Mouse (Mus musculus): ENCODE measurements around the gene Ptprg. TPM values are rescaled to one million over a fixed set of nuclear protein-coding genes. Genes with fewer than 3 reads are reported as not detected.
A peak's percentile ranks its signal among the peaks of the same experiment; 100 is the strongest.

The Ptprg gene
- polyA plus RNA-seq (2015; fragmentation: Nextera tagmentation; extraction: Ambion mirVana) = 46.8 and 48.1 TPM in 2 replicates

GRCm38 (mm10) chr14:11553273-11553665 lies at the start of gene Ptprg:
Ptprg (plus strand) TSS chr14:11553532.
- Histone ChIP-seq H3K36me3 (no peaks in the 10 kb centered on the region), H3K4me2 (peak within 1 kb of the TSS; percentile 84), H3K4me1 (replicated peaks) (peaks cover 28% of the 10 kb centered on the region), H3K4me3 (peak within 1 kb of the TSS; percentile 66), H3K9me3 (no peaks in the 10 kb centered on the region), H3K27ac (replicated peaks) (peak within 1 kb of the TSS; percentile 95), H3K27me3 (no peaks in the 10 kb centered on the region), H3K9ac (peak within 1 kb of the TSS; percentile 92)
- WGBS = under 1% methylated on average over 29 of the region's 40 CpGs
- ATAC-seq (ENCODE audit: low FRiP score, low read depth) = peak; percentile 89

- Histone ChIP-seq H3K4me2 (no peak overlapping the region), H3K36me3 (no peaks in the 10 kb centered on the region), H3K27ac (replicated peaks) (no peak overlapping the region), H3K4me1 (replicated peaks) (no peaks in the 10 kb centered on the region), H3K9me3 (no peaks in the 10 kb centered on the region), H3K27me3 (no peaks in the 10 kb centered on the region), H3K4me3 (no peak overlapping the region), H3K9ac (no peak overlapping the region)
- 65% methylated on average over 7 of the region's 7 CpGs for WGBS
- no peak for ATAC-seq (ENCODE audit: low FRiP score, low read depth)
These were observed 49.4 kb upstream of the Ptprg start for GRCm38 (mm10) chr14:11503803-11504365.

GRCm38 (mm10) chr14:11510173-11510572 lies 43.2 kb upstream of the Ptprg start:
- Histone ChIP-seq H3K4me2 (no peak overlapping the region), H3K4me3 (no peak overlapping the region), H3K9ac (no peak overlapping the region), H3K4me1 (replicated peaks) (no peaks in the 10 kb centered on the region), H3K27ac (replicated peaks) (no peak overlapping the region), H3K36me3 (no peaks in the 10 kb centered on the region), H3K27me3 (no peaks in the 10 kb centered on the region), H3K9me3 (no peaks in the 10 kb centered on the region)
- ATAC-seq (ENCODE audit: low FRiP score, low read depth) = no peak
- 64% methylated on average over 1 of the region's 1 CpGs for whole genome bisulfite sequencing

- Histone ChIP-seq H3K36me3 (no peaks in the 10 kb centered on the region), H3K9me3 (no peaks in the 10 kb centered on the region), H3K4me2 (no peak overlapping the region), H3K4me3 (no peak overlapping the region), H3K27ac (replicated peaks) (no peak overlapping the region), H3K4me1 (replicated peaks) (no peaks in the 10 kb centered on the region), H3K27me3 (no peaks in the 10 kb centered on the region), H3K9ac (no peak overlapping the region)
- WGBS = 93% methylated on average over 2 of the region's 2 CpGs
- no peak for ATAC-seq (ENCODE audit: low FRiP score, low read depth)
These were observed 34.2 kb upstream of the Ptprg start for GRCm38 (mm10) chr14:11519171-11519570.

DNA sequence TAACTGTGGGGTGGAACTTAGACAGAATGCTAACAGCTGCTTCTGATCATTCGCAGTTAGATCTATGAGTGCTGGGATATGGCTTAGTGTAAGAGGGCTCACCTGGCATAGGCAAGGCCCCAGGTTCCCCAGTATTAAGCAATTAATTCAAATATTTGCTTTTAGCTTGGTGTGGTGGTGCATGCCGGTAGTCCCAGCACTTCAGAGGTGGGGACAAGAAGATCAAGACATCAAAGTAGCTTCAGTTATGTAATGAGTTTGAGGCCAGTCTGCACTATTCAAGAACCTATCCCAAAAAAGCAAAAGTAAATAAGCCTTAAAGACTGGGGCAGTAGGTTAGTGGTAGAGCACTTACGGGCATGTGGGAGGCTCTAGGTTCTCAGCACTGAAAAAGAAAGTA lies 30.3 kb upstream of the Ptprg start:
- H3K4me2 ChIP-seq = no peak overlapping the region
- H3K4me1 ChIP-seq (replicated peaks) = no peaks in the 10 kb centered on the region
- no peaks in the 10 kb centered on the region for H3K27me3 ChIP-seq
- H3K9me3 ChIP-seq = no peaks in the 10 kb centered on the region
- ATAC-seq (ENCODE audit: low FRiP score, low read depth) = no peak
- H3K36me3 ChIP-seq = no peaks in the 10 kb centered on the region
- H3K9ac ChIP-seq = no peak overlapping the region
- WGBS = 97% methylated on average over 3 of the region's 3 CpGs
- H3K4me3 ChIP-seq = no peak overlapping the region
- no peak overlapping the region for H3K27ac ChIP-seq (replicated peaks)

DNA sequence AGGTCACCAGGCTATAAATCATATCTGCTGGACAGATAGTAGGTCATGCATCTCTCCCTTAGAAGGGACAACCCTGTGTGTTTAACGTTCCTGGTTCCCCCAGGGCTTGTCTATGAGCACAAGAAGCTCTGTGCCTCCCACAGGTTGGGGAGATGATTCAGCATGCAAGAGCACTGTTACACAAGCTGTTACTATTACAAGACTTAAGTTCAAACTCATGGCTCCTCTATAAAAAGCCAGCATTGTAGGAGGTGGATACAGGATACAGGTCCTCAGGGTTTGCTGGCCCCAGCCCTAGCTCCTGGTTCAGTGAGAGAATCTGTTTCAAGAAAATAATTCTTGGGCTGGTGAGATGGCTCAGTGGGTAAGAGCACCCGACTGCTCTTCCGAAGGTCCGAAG lies 23.7 kb upstream of the Ptprg start:
- no peak overlapping the region for H3K4me2 ChIP-seq
- no peak overlapping the region for H3K9ac ChIP-seq
- no peak overlapping the region for H3K4me3 ChIP-seq
- no peaks in the 10 kb centered on the region for H3K36me3 ChIP-seq
- no peaks in the 10 kb centered on the region for H3K27me3 ChIP-seq
- no peak overlapping the region for H3K27ac ChIP-seq (replicated peaks)
- WGBS = 88% methylated on average over 4 of the region's 4 CpGs
- peaks cover 9% of the 10 kb centered on the region; the same call in 1 of the 2 replicates for H3K4me1 ChIP-seq (replicated peaks)
- H3K9me3 ChIP-seq = no peaks in the 10 kb centered on the region
- ATAC-seq (ENCODE audit: low FRiP score, low read depth) = no peak

GRCm38 (mm10) chr14:11534456-11534855 lies 18.9 kb upstream of the Ptprg start:
- Histone ChIP-seq H3K9me3 (no peaks in the 10 kb centered on the region), H3K9ac (no peak overlapping the region), H3K4me1 (replicated peaks) (peaks cover 9% of the 10 kb centered on the region; the same call in 1 of the 2 replicates), H3K4me2 (no peak overlapping the region), H3K4me3 (no peak overlapping the region), H3K27me3 (no peaks in the 10 kb centered on the region), H3K27ac (replicated peaks) (no peak overlapping the region), H3K36me3 (no peaks in the 10 kb centered on the region)
- 20% methylated on average over 1 of the region's 1 CpGs for WGBS
- ATAC-seq (ENCODE audit: low FRiP score, low read depth) = 0 out of 2 replicates have a peak, but pooled peaks have one; percentile 23

DNA sequence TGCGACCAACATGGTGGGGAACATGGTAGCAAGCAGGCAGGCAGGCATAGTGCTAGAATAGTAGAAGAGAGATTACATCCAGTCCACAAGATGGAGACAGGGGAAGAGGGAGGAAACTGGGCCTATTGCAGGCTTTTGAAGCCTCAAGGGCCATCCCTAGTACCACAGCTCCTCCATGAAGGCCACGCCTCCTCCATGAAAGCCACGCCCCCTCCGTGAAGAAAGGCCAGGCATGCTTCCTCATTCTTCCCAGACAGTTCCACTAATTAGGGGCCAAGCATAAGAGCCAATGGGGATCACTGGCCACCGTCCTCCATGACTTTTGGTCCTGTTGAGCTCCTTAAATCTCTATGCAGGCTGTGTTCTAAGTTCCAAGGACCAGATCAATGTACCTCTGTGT lies 17.2 kb upstream of the Ptprg start:
- Histone ChIP-seq H3K4me2 (no peak overlapping the region), H3K9me3 (no peaks in the 10 kb centered on the region), H3K9ac (no peak overlapping the region), H3K4me1 (replicated peaks) (peaks cover 5% of the 10 kb centered on the region; the same call in 1 of the 2 replicates), H3K36me3 (no peaks in the 10 kb centered on the region), H3K27ac (replicated peaks) (no peak overlapping the region), H3K27me3 (no peaks in the 10 kb centered on the region), H3K4me3 (no peak overlapping the region)
- WGBS = 84% methylated on average over 5 of the region's 5 CpGs
- no peak for ATAC-seq (ENCODE audit: low FRiP score, low read depth)

- Histone ChIP-seq H3K4me2 (peak overlapping the region; percentile 84), H3K27ac (replicated peaks) (no peak overlapping the region; the same call in 1 of the 2 replicates), H3K4me3 (peak overlapping the region; percentile 66), H3K9me3 (no peaks in the 10 kb centered on the region), H3K36me3 (no peaks in the 10 kb centered on the region), H3K4me1 (replicated peaks) (peaks cover 16% of the 10 kb centered on the region), H3K9ac (no peak overlapping the region; the same call in 1 of the 2 replicates), H3K27me3 (no peaks in the 10 kb centered on the region)
- WGBS = 25% methylated on average over 11 of the region's 11 CpGs
- ATAC-seq (ENCODE audit: low FRiP score, low read depth) = no peak
These were observed 1.4 kb upstream of the Ptprg start for GRCm38 (mm10) chr14:11551892-11552291.

- ATAC-seq (ENCODE audit: low FRiP score, low read depth) = peak; percentile 20; the same call in 1 of the 2 replicates
- H3K27ac ChIP-seq (replicated peaks) = peak overlapping the region; percentile 95
- no peaks in the 10 kb centered on the region for H3K27me3 ChIP-seq
- H3K4me3 ChIP-seq = peak overlapping the region; percentile 66
- H3K4me2 ChIP-seq = peak overlapping the region; percentile 84
- H3K4me1 ChIP-seq (replicated peaks) = peaks cover 22% of the 10 kb centered on the region
- H3K9me3 ChIP-seq = no peaks in the 10 kb centered on the region
- under 1% methylated on average over 33 of the region's 33 CpGs for WGBS
- H3K9ac ChIP-seq = peak overlapping the region; percentile 74
- H3K36me3 ChIP-seq = no peaks in the 10 kb centered on the region
These were observed 635 bp upstream of the Ptprg start for GRCm38 (mm10) chr14:11552521-11553272.

- Histone ChIP-seq H3K9me3 (no peaks in the 10 kb centered on the region), H3K36me3 (no peaks in the 10 kb centered on the region), H3K4me3 (peak overlapping the region; percentile 66), H3K4me2 (peak overlapping the region; percentile 84), H3K27me3 (no peaks in the 10 kb centered on the region), H3K4me1 (replicated peaks) (peaks cover 31% of the 10 kb centered on the region), H3K27ac (replicated peaks) (peak overlapping the region; percentile 95), H3K9ac (peak overlapping the region; percentile 92)
- under 1% methylated on average over 57 of the region's 57 CpGs for WGBS
- ATAC-seq (ENCODE audit: low FRiP score, low read depth) = peak; percentile 57
These were observed 460 bp downstream of the Ptprg start for GRCm38 (mm10) chr14:11553679-11554305.
